Mouse (Mus musculus) 3T3-L1 (cell line): Measurements from ENCODE around the gene Bid.

ENCODE experiments used
- DNase-seq: peaks from one replicate; pipeline ENCODE4 v3.0.0-alpha.2; 2015; ENCODE audit warnings: low read depth, low spot score

Gene Bid

DNA sequence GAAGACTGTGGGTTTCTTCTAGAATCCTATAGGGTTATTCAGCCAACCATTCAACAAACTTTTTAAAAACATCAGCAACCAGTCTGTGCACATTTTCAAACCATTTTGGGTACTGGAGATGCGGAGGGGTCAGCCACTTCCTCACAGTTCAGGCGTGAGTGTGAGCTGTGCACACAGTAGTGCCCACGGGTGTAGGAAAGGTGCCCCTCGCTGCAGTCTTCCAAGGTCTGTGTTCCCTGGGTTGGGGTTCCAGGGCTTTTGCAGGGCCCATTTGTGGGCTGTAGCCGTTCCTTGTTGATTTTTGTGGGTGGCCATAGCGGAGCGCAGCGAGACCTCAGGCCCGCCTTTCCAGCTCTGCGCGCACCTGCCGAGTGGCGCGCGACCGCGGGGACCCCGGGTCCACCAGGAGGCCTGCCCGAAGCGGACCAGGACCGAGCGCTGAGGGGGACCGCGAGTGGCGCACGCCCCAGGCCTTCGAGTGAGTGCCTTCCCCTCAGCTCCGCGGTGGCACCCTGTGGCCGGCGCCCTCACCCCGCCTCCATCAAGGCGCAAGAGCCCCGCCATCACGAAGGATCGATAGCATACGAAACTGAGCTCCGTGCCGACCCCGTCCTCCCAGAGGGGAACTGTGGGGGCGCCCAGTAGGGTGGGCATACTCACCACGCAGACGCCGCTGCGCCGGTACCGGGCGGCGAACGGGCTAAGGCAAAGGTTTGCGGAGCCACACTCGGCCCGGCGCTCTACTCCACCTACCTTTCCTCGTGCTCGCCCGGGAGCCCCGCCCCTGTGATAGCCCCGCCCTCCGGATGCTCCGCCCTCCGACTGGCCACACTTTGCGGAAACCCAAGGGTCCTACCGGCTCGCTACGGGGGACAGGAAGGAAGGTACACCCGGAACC lies at the start of gene Bid:
Gene Bid, minus strand, starts transcription at position 780 of the 898 bp plus-strand sequence.
- peak; percentile 90 for DNase-seq

DNA sequence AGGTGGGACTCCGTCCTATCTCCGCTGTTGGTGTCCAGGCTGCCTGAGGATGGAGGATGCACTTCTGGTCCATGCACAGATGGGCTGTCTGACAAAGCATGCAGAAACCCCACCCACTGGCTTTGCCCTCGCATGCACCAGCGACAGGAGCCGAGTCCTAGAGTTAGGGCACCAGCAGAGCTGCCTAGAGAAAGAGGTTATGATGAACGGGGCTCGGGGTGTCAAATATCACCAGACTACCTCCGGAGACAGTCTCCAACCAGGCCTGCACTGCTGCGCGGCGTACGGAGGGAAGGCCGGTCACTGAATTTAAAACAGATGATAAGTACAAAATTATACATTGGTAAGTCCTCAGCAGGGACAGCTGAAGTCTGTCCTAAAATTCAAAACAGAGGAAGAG lies 49.2 kb upstream of the Bid start:
- no peak for DNase-seq

DNA sequence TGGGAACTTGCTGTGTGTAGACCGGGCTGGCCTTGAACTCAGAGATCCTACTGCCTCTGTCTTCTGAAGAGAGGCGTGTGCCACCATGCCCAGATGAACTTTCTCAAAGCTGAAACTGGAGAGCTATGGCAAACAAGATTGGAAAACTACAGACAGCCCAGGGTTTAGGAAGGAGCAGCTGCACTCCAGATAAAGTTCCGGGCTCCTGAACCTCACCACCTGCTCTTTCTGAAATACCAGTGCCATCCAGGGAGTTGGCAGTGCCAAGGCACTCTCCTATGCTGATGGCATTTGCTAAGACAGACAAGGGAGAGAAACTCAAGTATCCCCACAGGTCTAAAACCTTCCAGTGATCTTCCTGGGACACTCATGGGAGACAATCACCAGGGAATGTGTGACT lies 47.5 kb upstream of the Bid start:
- no peak for DNase-seq

DNA sequence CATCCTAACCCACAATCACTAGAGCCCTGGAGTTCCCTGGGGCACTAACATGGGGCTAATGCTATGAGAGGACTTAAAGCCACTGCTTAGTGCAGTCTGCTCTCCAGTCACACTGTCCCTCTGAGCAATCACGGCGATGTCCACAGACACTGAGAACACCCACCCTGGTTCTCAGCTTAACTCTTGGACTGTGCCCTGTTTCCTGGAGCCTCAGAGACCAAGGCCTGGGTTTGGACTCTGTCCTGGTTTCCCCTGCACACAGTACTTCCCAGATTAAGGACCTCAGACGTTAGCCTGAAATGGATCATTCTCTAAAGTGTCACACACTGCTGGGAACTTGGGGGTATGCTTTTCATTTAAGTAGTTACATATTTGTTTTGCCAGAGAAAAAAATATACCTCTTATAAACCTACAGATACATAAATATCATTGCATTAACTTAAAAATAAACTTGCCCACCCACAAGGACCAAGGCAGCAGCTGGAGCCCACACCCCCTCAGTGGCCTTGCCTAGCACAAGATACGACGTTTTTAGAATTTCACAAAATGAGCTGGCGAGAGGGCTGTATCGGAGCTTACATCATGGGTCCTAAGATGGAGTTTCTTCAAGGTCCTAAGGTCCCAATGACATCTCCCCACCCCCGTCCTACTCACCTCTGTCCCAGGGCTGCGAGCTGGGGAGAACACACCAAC lies 43.8 kb upstream of the Bid start:
- DNase-seq, result no peak

DNA sequence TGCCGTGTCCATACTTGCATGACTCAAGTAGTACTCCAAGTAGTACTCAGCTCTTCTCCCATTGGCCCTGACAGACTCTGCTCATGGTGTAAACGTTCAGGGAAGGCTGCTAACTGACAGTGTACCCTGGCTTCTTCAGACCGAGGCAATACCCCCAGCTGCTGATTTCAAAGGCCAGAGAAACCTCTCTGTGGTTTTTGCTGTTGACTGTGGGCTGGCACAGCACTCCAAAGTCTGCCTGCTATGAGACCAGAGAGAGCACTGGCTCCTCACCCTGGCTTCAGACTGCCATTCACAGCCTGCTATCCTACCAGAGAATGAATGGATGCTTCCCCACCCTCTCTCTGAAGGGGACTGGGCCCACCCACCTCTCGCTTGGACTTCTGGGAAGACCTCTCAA lies 40.7 kb upstream of the Bid start:
- DNase-seq, result no peak

DNA sequence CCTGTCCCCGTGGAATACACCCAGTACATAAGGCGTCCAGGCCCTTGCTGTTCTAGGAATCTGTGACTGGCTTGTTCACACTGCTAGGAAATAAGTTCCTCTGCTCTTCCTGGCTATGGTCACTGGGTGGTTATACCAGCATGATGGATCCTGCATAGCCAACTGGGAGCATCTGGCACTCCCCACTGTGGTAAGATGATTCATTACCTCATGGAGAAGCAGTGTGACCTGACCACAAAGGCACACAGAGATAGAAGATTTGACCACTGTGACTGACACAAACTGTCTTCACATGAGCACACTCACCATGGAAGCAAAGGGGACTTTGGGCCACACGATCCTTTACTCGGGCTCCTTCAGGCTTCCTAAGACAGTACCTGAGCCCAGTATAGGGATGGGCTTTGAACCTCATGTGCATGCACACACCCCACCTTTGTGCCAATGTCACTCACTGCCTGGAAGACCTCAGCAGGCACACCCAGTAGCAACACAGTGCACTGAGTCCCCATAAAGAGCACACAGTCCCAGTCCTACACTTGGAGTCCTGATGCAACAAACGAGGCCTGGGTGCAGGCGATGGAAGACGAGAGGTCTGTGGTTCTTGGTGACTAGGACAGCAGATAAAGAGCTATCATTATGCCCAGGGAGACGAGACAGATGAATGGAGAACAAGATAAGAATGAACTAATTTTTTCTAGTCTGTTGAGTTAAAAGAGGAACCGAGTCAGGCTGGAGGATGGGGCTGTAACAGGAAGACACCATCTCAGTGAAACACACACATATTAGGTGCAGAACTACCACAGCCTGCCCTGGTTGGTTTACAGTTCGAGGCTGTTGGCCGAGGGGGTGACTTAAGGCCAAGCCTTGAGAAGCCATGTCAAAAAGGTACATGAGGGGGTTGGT lies 39.9 kb upstream of the Bid start:
- DNase-seq, result peak; percentile 86

DNA sequence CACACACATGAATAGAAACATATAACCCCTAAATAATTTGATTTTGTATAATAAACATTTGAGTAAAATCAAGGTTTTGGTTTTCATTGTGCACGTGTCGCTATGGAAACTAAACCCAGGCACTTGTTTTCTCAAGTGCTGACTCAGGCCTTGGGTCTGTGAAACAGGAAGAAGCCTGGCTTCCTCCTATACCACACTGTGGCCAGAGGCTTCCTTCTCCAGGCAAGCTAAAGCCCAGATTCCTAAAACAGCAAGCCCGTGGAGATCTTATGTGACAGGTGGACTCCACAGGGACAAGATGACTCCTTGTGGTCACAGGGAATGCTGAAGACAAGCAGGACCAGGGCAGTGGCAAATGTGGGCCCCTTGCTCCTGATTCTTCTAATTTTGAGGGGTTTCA lies 38.6 kb upstream of the Bid start:
- peak; percentile 64 for DNase-seq

DNA sequence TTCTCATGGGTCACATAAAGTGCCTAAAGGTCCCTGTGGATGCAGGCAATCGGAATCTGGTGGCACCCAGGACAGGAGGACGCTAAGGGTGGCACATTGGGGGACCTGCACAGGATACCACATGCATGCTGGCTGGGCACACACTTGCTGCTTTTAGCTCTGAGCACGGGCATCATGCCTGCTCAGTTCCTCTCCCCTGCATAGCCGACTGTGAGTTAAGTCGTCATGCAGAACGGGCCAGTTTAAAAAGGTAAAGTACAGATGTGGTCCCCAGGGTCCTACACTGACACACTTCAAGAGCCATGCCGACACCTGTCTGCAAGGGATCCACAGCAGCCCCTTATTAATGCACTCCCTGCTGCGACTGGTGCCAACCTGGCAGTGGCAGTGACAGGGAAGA lies 37.6 kb upstream of the Bid start:
- no peak for DNase-seq

DNA sequence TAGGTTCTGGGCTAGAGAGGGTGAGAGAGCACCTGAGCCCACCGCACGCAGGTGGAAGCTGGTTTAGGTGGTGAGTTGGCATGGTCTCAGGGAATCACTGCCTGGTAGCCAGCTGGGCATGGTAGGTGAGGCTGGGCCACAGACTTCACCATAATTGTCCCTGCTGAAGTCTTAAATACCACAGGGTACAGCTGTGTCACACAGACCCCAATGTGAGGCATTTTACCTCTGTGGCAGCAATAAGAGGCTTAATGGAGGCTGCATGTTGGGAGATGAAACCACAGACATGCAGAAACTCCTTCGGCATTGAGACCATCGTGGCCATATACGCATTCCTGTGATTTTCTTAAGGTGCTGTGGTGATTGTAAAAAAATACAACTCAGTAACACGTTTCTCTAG lies 35.8 kb upstream of the Bid start:
- no peak for DNase-seq

DNA sequence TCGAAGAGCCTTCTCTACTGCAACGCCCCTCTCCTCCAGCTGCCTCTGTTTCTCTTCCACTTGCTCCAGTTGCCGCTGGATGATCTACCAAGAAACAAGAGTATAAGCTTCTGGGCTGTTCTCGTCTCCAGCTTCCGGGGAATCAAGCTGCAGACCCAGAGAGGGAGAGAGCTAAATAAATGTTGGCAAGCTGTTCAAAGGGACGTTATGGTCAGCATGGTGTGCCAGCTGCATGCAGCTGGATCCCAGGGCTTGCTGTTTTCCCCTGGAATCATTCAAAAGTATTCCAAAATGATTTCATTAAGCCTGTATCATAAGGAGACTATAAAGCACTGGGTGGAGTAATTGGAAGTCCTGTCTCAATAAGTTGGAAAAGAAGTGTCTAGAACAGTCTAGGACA lies 34.7 kb upstream of the Bid start:
- DNase-seq, result no peak

DNA sequence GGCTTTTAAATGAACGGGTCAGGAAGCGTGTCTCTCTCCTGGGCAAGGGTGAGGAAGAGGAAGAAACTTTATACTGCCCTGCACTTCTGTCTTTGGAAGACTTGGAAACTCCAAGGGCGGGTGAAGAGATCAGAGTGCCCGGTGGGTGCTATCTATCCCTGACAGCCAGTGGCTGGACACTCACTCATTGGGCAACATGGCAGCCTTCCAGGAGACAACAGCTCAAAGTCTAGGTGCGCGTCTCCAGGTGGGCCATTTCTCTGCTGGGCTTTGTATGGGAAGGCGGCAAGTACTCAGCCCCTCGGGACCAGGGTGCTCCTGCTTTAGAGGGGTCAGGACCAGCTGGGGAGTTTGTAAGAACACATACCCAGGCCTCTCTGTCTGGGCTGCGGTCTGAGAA lies 28.9 kb upstream of the Bid start:
- no peak for DNase-seq

DNA sequence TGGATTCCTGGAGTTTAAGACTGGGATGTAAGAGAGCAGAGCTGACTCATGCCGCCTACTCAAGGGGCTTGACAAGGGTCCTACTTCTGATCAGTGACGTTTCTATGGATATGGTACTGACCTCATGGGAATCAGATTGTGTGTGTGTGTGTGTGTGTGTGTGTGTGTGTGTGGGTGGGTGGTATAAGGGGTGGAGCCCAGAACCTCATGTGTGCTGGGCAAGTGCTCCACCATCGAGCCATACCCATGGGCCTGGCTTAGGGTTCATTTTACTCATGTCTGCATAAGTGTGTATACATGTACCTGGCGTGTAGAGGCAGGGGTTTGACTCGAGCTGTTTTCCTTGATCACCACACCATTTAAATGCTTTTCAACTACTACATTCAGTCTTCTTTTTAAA lies 27.3 kb upstream of the Bid start:
- DNase-seq, result no peak

DNA sequence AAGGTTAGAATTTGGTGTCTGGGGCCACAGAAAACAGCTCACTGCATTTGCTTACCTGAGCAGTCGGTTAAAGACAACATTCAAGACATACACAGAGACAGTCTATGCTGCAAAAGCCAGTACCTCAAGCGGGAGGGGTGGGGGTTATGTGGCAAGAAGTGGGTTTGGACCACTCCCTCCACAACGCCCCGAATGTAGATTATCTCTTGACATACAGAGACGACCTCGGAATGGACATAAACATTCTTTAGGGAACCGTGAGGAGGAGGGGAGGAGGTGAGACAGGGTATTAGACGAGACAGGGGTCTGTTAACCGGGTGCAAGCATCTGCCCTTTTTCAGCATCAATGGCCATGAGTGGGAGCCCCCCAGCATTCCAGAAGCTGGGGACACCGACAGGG lies 26.9 kb upstream of the Bid start:
- DNase-seq, result no peak

DNA sequence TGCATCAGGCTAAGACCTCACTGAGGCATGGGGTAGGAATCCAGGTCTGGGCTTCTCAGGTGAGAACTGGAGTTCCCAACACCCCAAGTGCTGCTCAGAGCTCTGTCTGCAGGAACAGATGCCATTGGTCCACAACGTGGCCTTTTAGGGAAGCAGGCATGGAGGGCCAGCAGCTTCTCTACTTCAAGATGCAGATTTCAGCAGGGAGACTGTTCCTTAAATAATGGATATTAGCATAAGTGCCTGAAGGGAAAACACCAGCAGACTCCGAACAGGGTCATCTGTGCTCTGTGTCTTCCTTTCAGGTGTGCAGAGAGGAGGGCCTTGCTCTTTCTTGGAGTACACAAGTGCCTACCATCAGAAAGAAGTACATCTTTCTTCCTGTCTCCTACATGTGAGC lies 26.4 kb upstream of the Bid start:
- DNase-seq, result no peak

DNA sequence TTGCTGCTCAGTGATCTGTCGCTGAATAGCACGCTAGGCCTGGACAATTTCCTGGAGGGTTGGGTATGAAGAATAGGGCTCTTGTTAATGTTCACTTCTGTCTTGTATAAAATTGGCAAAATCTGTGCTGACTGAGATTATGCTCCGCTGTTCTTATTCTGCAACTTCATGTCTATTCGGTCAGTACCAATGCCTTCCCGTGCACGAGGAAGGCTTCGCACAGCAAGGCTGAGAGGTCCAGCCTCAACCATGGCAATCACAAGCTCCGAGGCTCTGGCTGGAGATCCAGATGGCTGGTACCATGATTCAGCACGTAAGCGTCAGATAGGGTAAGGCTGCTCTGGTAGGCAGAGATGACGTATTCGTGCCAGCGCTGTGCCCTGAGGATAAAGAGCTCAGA lies 24.9 kb upstream of the Bid start:
- no peak for DNase-seq

DNA sequence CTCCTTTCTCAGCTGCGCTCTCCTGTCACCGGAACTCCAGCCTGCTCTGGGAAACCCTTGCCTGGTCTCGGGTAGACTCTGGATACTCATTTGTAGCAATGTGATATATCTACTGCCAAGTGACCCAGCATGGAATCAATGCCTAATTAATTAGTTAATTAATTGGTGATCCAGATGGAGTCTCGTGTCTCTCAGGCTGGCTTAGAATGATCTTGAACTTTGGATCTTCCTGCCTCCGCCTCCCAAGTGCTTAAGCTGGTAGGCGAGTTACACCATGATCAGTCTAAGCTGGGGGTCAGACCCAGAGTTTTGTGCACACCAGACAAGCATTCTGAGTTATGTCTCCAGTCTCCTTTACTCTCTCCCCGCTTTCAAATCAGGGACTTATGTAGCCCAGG lies 24.4 kb upstream of the Bid start:
- no peak for DNase-seq

DNA sequence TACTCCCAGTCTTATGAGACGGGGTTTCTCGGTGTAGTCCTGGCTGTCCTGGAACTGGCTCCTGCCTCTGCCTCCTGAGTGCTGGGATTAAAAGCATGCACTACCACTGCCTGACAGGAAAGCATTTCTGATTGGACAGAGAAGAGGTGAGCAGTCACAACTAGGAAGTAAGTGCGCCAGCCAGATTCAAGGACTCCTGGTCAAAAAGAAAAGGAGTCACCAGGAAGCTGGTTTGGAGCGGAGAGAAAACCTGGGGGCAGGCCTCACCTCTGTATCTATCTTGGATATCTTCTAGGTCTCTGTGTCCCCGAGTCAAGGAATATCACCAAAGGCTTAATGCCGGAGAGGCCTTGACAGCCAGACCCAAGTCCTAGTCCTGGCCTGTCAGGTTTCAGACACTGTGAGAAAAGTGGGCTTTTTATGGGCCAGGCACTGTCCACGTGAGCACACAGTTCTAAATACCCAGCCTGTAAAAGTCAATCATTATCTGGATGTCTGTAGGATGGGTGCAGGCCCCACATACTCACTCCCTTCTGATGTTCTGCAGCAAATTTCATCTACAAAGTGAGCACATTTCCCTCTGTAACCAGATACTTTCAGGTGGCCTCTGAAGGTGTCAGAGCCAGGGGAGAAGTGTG lies 23.9 kb upstream of the Bid start:
- no peak for DNase-seq

DNA sequence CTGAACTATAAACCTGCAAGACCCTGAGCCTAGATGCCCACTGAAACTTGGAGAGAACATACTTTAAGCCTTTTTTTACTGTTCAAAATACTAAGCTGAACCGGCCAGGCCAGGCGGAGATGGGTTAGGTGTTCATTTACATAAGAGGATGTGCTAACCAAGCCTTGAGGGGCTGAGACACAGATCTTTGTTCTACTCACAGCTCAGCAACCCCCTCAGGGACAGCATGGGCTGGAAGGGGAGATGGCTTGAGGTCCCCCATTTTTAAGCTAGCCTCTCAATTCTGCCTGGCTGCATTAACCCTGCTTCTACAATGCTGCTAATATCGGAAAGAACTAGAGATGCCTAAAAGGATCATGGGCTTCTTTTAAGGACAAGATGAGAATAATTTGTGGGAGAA lies 23.1 kb upstream of the Bid start:
- no peak for DNase-seq

DNA sequence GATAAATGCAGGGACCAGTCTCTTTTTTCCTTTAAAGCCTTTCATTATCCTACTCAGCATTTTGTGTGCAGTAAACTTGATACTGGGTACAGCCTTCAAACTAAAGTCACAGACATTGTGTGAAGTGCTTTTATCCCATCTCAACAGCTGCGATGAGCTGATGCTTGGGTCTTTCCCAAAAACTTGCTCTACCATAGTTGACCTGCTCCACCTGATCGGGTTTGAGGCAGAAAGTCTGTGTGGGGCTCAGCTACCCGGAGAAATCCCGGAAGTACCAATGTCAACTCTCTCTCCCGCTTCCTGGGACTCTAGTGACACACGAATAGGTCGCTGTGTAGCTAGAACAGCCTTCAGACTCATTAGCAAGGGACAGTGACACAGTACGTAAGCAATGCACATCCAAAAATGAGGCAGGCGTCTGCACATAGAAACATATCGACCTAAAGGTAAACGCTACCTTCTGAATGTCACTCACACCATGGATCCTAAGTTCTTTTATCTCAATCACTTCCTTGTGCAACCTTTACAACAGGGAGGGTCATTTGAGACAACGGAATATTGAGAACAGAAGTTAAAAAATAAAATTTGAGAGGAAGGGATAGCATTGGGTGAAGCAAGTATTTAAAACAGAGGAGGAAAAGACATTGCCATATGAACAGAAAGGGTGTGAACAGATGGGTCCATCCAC lies 22.3 kb upstream of the Bid start:
- no peak for DNase-seq

DNA sequence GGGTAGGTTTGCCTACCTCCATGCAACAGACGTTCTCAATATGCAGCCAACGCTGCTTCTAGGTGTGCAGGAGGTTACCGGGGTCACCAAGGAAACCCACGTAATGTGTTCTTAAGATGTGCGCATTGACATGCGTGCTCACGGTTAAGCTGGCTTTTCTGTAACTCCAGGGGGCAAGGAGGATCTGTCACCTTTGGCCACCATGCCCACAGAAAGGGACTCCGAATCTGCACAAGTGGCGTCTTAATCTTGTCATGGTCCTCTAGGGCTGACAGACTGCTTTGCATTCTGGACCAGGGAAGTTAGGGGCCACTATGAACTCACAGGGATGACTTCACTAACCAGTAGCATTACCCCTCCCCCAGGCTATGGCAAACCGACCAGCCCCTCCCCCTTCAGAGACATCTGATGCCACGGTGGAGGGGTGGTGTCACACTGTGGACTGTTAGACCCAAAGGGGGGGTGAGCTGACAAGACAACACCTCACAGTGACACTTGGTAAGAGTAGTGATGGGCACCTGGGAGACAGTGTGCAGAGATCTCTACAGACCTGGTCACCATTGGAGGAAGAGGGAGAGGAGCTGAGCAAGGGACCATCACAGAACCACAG lies 21.5 kb upstream of the Bid start:
- no peak for DNase-seq
